Mouse (Mus musculus) lung, postnatal 36 days (tissue): ENCODE measurements around the gene Pias4.
"Not testable (repeated sequence)": the region's sequence is repeated elsewhere in the genome, so short reads cannot be mapped to it uniquely, and the experiment has no call there.

Experiments used
- DNase-seq: peaks from one replicate; pipeline ENCODE4 v3.0.0; 2022; ENCODE audit warnings: mixed read lengths

The Pias4 gene

DNA sequence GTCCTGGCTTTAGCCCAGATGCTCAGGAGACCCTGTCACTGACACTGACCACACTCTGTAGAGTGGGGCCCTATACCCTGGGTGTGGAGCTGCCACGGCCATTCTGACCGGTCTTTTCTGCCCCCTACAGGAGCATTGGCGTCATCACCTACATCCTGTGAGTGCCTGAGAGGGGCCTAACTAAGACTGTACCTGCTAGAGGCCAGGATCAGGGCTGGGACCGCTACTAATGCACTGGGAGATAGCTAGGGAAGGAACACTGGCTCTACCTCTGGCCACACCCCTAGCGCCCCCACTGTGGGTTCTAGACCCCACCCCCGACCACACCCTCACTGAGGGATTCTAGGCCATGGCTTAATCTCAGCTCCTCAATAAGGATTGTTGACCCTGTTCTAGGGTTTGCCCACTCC lies 23.2 kb upstream of the Pias4 start:
- no peak for DNase-seq

- DNase-seq = peak; percentile 54
Measured at GRCm38 (mm10) chr10:81190236-81190911, 22.7 kb upstream of the Pias4 start.

DNA sequence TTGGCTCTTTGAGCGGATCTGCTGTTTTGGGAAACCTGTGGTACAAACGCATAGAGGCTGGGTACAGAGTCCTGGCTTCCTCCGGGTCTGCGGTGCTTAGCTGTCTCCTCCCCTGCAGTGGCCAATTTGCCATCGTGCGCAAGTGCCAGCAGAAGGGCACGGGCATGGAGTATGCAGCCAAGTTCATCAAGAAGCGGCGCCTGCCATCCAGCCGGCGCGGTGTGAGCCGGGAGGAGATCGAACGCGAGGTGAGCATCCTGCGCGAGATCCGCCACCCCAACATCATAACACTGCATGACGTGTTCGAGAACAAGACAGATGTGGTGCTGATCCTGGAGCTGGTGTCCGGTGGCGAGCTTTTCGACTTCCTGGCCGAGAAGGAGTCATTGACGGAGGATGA lies 22.1 kb upstream of the Pias4 start:
- no peak for DNase-seq

DNA sequence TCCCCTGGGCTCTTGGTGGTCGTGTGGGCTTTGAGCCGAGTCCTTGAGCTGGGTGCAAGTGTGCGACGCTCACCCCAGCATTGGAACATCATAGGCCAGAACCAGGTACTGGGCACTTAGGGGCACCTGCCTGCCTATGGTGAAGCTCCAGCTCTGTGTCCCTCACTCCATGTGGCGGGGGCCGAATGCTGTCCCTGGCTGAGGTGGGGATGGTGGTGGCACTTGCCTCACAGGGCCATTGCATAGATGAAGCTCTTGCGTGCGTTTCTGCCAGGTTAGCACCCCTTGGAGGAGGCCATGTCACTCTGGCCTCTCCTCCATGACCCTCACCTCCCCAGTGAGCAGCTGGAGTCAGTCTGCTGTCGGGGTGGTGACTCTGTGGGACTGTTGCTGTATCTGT lies 19.4 kb upstream of the Pias4 start:
- DNase-seq = no peak

- DNase-seq = peak; percentile 77
Measured at GRCm38 (mm10) chr10:81184765-81185164, 17.0 kb upstream of the Pias4 start.

GRCm38 (mm10) chr10:81183805-81184204 lies 16.1 kb upstream of the Pias4 start, which contains the start of gene 4930442H23Rik:
4930442H23Rik (minus strand) TSS chr10:81183849.
- no peak for DNase-seq

- peak; percentile 98 for DNase-seq
Measured at GRCm38 (mm10) chr10:81182336-81183333, 14.9 kb upstream of the Pias4 start, which contains the start of gene Dapk3. Dapk3 (plus strand) TSS chr10:81183005.

GRCm38 (mm10) chr10:81181860-81182259 lies 14.1 kb upstream of the Pias4 start:
- DNase-seq = not testable (repeated sequence)

DNA sequence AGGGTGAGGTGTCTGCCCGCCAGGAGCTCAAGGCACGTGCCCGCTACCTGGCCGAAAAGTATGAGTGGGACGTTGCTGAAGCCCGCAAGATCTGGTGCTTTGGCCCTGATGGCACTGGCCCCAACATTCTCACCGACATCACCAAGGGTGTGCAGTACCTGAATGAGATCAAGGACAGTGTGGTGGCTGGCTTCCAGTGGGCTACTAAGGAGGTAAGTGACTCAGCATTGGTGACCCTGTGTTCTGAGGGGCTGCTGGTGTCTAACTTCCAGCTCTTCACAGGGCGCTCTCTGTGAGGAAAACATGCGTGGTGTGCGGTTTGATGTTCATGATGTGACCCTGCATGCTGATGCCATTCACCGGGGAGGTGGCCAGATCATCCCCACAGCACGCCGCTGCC lies 13.2 kb upstream of the Pias4 start:
- no peak for DNase-seq

DNA sequence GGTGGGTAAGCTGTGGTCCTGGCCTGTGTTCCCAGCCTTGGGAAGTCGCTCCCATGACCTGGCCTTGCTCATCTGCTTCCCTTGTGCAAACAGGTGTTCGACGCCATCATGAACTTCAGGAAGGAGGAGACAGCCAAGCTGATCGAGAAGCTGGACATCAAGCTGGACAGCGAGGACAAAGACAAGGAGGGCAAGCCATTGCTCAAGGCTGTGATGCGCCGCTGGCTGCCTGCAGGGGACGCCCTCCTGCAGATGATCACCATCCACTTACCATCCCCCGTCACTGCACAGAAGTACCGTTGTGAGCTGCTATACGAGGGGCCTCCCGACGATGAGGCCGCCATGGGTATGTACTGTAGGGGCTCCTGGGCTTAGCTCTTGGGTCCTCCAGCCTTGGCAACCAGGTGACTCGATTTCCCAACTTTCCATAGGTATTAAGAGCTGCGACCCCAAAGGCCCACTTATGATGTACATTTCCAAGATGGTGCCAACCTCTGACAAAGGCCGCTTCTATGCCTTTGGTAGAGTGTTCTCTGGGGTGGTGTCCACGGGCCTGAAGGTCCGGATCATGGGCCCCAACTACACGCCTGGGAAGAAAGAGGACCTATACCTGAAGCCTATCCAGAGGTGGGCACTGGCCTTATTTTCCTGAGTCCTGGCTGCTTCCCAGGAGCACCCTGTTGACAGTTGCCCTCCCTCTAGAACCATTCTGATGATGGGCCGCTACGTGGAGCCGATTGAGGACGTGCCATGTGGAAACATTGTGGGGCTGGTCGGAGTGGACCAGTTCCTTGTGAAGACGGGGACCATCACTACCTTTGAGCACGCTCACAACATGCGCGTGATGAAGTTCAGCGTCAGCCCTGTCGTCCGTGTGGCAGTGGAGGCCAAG lies 12.0 kb upstream of the Pias4 start:
- DNase-seq = no peak

- DNase-seq = no peak
Measured at GRCm38 (mm10) chr10:81178927-81179326, 11.2 kb upstream of the Pias4 start.

DNA sequence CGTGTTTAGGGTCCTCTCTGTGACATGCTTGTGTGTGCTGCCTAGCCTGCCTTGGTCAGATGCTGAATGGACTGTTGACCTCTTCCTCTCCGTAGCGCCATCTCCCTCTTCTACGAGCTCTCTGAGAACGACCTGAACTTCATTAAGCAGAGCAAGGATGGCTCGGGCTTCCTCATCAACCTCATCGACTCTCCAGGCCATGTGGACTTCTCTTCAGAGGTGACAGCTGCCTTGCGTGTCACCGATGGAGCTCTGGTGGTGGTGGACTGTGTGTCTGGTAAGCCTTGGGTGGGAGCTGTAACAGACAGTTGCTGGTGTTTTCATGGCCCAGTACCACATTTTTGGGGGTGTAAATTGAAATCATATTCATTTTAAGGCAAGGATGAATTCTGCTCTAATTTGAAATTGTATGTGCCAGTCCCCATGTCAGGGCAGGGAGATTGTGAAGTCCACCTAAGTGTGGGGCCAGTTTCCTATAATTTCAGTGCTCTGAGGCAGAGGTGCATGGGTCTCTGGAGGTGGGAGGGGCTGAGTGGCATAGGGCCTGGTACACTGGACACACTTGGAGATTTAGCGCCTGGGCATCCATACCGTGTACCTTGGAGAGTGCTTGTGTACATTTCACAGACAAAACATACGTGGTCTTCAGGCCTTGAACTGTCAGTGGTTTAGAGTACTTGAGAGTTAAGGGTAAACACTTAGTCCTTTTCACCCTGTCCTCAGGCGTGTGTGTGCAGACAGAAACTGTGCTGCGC lies 10.4 kb upstream of the Pias4 start:
- no peak for DNase-seq

DNA sequence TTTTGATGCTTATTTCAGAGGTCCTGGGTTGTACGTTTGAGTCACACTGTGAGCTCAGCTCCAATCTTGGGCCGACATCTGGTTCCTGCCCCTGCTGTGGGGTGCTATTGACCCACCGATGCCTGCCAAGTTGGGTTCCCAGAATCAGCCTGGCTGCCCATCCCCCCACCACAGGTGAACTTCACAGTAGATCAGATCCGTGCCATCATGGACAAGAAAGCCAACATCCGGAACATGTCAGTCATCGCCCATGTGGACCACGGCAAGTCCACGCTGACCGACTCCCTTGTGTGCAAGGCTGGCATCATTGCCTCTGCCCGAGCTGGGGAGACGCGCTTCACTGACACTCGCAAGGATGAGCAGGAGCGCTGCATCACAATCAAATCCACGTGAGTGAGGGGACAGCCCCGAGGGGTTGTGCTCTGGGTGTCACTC lies 9.8 kb upstream of the Pias4 start:
- peak; percentile 47 for DNase-seq

DNA sequence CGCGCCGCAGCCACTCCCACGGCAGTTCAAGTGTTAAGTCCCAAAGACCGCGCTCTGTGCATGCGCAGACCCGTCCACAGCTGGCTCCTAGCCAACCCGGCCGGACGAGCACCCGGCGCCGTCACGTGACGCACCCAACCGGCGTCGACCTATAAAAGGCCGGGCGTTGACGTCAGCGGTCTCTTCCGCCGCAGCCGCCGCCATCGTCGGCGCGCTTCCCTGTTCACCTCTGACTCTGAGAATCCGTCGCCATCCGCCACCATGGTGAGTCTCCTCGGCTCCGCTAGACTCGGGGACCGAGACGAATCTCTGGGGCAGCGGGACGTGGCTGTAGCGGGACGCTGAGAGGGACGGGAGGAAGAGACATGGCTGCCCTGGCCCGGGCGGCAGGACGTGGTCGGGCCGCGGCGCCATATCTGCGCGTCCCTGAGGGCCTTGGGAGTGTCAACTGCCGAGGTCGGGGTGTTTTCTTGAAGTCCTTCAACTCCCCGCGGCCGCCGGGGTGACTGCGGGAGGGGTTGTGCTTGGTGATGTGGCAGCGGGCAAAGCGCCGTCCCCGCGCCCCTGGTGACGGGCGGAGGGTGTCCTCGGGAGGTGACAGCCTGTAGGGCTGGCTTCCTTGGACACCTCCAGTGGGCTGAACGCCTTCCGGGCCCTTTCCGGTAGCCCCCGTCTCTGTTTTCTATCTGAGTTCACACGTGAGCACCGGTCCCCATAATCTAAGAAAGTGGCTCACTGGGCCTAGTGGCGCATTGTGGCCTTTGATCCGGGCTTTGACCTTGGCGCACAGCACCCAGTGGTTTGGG lies 8.9 kb upstream of the Pias4 start, which contains the start of gene Eef2:
Eef2 (plus strand) TSS at position 166 of the 806 bp plus-strand sequence.
- peak; percentile 99 for DNase-seq

DNA sequence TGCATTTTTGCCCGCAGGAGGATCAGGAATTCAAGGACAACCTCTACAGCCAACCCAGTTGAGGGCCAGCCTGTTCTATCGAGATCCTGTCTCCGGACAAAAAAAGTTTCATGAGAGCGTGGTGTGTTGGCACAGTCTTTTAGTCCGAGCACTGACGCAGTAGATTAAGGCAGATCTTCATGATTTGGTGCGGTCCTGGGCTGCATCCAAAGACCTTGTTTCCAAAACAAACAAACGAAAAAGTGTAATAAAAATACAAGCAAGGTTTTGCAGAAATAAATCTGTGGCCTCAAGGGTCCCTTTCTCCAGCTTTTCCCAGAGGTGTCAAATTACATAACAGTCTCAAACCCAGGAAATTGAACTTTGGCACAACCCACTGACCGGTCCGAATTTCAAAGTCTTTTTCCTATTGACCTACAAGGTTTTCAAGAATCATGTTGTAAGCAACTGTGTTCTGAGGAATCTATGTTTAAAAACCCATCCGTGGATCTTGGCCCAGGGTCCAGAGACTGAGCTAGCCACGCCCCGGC lies 8.3 kb upstream of the Pias4 start:
- DNase-seq = no peak

GRCm38 (mm10) chr10:81175345-81175701 lies 7.6 kb upstream of the Pias4 start:
- not testable (repeated sequence) for DNase-seq

- DNase-seq = peak; percentile 94
Measured at GRCm38 (mm10) chr10:81174617-81175344, 7.1 kb upstream of the Pias4 start.

GRCm38 (mm10) chr10:81173132-81173531 lies 5.4 kb upstream of the Pias4 start:
- DNase-seq = peak; percentile 81

DNA sequence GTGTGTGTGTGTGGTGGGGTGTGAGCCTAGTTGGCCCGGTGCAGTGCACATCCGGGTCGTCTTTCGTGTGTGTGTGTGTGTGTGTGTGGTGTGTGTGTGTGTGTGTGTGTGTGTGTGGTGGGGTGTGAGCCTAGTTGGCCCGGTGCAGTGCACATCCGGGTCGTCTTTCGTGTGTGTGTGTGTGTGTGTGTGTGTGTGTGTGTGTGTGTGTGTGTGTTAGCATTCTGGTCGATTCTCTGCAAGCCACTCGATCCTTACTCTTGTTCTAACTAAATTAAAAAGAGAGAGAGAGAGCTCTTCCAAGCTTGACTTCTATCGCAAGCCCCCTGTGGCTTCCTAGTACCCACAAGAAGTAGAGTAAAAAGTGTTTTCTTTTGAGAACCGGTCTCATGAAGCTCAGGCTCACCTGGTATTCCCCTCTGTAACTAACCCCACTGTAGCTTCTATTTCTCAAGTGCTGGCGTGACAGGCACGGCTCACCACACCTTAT lies 1.7 kb upstream of the Pias4 start:
- DNase-seq = peak; percentile 45
